ENCODE assay signal across 11 mouse cellular contexts in the genomic region with DNA sequence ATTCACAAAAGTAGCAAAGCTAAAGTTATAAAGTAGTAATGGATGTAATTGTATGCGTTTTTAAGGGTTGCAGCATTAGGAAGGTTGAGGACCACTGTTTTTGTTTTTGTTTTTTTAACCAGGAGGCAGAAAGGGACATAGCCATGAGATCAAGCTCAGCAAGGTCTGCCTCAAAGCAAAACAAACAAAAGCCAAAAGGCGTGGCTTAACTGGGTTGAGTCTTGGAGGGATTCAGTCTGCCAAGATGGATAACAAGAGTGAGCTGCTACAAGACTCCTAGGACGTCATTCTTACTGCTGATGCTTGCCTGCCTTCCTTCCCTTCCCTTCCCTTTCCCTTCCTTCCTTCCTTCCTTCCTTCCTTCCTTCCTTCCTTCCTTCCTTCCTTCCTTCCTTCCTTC. TPM values are rescaled to one million over a fixed set of nuclear protein-coding genes. Genes with fewer than 3 reads are reported as not detected.
A peak's percentile ranks its signal among the peaks of the same experiment; 100 is the strongest.
DNase-seq lines count a peak whose midpoint lies in the region; ATAC-seq and TF ChIP-seq lines count a peak whose summit lies in the region.
"Had no signal": no experiment of that assay in that cellular context is flagged by ENCODE, and none has a peak within 500 bp of the region (broad histone marks: within the 10 kb centered on the region; RNA-seq: fewer than 3 reads in every experiment).

No protein-coding gene starts in this region.

- 38% methylated on average over 3 of the region's 3 CpGs for WGBS in liver, embryonic 12.5 days (ENCODE audit: insufficient replicate concordance)

- H3K36me3 ChIP-seq in liver, embryonic 12.5 days = no peaks in the 10 kb centered on the region

- ATAC-seq in liver, embryonic 12.5 days = no peak
- ATAC-seq: forebrain, embryonic 13.5 days had no signal

- peak overlapping the region; percentile 72; the same call in 1 of the 2 replicates for H3K4me3 ChIP-seq in liver, embryonic 12.5 days

- no peaks in the 10 kb centered on the region for H3K9me3 ChIP-seq in liver, embryonic 12.5 days (replicated peaks)
- H3K9me3 ChIP-seq: forebrain, embryonic 13.5 days had no signal

- H3K27ac ChIP-seq in liver, embryonic 12.5 days = no peak overlapping the region
- H3K27ac ChIP-seq: forebrain, embryonic 13.5 days had no signal

- H3K4me1 ChIP-seq in liver, embryonic 12.5 days = peaks cover 6% of the 10 kb centered on the region; the same call in 1 of the 2 replicates
- H3K4me1 ChIP-seq: forebrain, embryonic 13.5 days had no signal

- H3K4me2 ChIP-seq in liver, embryonic 12.5 days = peak overlapping the region; percentile 70

- no peak overlapping the region for H3K9ac ChIP-seq in liver, embryonic 12.5 days
- H3K9ac ChIP-seq: forebrain, embryonic 13.5 days had no signal

- no peaks in the 10 kb centered on the region for H3K27me3 ChIP-seq in liver, embryonic 12.5 days (replicated peaks)
- H3K27me3 ChIP-seq: forebrain, embryonic 13.5 days had no signal

- no peak for TF ChIP-seq CTCF in brain, embryonic 14.5 days (IDR thresholded peaks at IDR 0.05; ENCODE audit: borderline replicate concordance, extremely low read depth, insufficient read depth, insufficient read length)

- peak; percentile 36 to 72 for DNase-seq in adrenal gland, adult (ENCODE audit: inconsistent age in 2 of 2, low spot score in 1 of 2)
- no peak for DNase-seq in adrenal gland, postnatal 25 days
- no peak for DNase-seq in liver
- peak; percentile 42 for DNase-seq in brain, embryonic 14.5 days (ENCODE audit: low read depth)
- peak; percentile 14 for DNase-seq in lung, postnatal 14 days
- no peak for DNase-seq in layer of hippocampus, postnatal 10 days (ENCODE audit: low spot score in 2 of 2)
- no peak for DNase-seq in B cell, adult 2 months
- DNase-seq: cerebellum, postnatal 25 days; left cerebral cortex, postnatal 4 days had no signal

- no peak for TF ChIP-seq POLR2A in brain, embryonic 14.5 days (IDR thresholded peaks at IDR 0.05; ENCODE audit: borderline replicate concordance, extremely low read depth, insufficient read depth, insufficient read length, poor library complexity, severe bottlenecking)

RNA-seq across cellular contexts. Expression of a gene that starts 20.5 kb away (rescaled TPM):
- 136 and 153 TPM in 2 replicates for total RNA-seq in adrenal gland, postnatal 25 days (2021)
- polyA plus RNA-seq in liver, embryonic 12.5 days (2016; fragmentation: Nextera tagmentation; extraction: Ambion mirVana) = 40.1 and 42.4 TPM in 2 replicates
- 42.1 and 59.2 TPM in 2 replicates for polyA plus RNA-seq in brain, embryonic 14.5 days (2012; rRNA removed)
- total RNA-seq in layer of hippocampus, postnatal 10 days (2021) = 10 to 100 TPM; 58.8 to 62.9 TPM

RNA-seq across cellular contexts. Expression of a gene that starts 20.8 kb away (rescaled TPM):
- total RNA-seq in adrenal gland, postnatal 25 days (2021) = 23.1 and 23.3 TPM in 2 replicates
- 5.0 and 5.4 TPM in 2 replicates for polyA plus RNA-seq in liver, embryonic 12.5 days (2016; fragmentation: Nextera tagmentation; extraction: Ambion mirVana)
- polyA plus RNA-seq in brain, embryonic 14.5 days (2012; rRNA removed) = 7.4 and 8.1 TPM in 2 replicates
- 10 to 100 TPM; 13.1 to 14.1 TPM for total RNA-seq in layer of hippocampus, postnatal 10 days (2021)

Comparison
In these comparisons a context has a peak if more than half of its experiments do, and no peak if none do; other contexts are left out.
1. DNase-seq: peak in adrenal gland, adult (2 of 2), brain, embryonic 14.5 days (single experiment) and lung, postnatal 14 days (single experiment); none in adrenal gland, postnatal 25 days (single experiment), liver (single experiment), layer of hippocampus, postnatal 10 days (0 of 2) and B cell, adult 2 months (0 of 2).